Mouse (Mus musculus) small intestine, adult 2 months (tissue): ENCODE measurements around the gene Zfp108.

Source experiments
- CTCF ChIP-seq: fragments of 200-500 bp; IDR thresholded peaks from 2 replicates; pipeline ENCODE4 v1.5.1; 2012; ENCODE audit warnings: low read depth, mild to moderate bottlenecking, control low read depth, inconsistent platforms, low read length, moderate library complexity, mixed read lengths; ENCODE audit not compliant: insufficient replicate concordance, insufficient read length; ENCODE audit errors: extremely low read depth
- POLR2A ChIP-seq: fragments of 200-500 bp; IDR thresholded peaks from 2 replicates; pipeline ENCODE4 v1.6.1; 2012; ENCODE audit warnings: low read depth, mild to moderate bottlenecking, control low read depth, inconsistent platforms, low read length, moderate library complexity

DNA sequence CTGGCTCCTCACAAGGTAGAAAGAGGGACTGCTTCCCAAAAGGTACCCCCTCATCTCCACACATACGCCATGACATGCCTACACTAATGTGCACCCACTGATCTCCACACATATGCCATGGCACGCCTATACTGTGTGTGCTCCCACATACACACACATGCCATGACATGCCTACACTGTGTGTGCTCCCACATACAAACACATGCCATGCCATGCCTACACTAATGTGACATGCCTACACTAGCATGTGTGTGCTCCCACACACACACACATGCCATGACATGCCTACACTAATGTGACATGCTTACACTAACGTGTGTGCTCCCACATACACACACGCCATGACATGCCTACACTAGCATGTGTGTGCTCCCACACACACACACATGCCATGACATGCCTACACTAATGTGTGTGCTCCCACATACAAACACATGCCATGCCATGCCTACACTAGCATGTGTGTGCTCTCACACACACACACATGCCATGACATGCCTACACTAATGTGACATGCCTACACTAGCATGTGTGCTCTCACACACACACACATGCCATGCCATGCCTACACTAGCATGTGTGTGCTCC, 35.6 kb downstream of the Zfp108 start:
- no peak for TF ChIP-seq CTCF
- no peak for TF ChIP-seq POLR2A
